In the genomic region with DNA sequence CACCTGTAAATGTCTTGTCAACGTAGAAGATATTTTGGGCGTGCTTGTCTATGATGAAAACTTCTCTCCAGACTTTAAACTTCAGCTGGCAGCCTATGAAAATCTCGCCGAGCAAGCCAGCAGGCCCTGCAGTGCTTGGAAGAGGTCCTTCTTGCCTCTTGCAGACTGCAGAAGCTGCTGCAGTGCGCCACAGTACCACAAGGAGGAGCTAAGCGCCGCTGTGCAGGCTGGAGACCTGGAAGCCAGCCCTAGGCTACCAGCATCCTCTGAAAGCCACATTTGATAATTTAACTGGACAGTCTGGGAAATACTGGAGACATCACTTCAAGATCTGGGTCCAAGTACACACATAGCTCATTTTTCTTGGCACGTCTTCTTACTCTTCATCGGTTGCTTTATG, we compare ENCODE assay signal across 8 mouse cellular contexts. TPM values are rescaled to one million over a fixed set of nuclear protein-coding genes. Genes with fewer than 3 reads are reported as not detected.
DNase-seq lines count a peak whose midpoint lies in the region; ATAC-seq lines count a peak whose summit lies in the region.

No protein-coding gene starts in this region.

- H3K27ac ChIP-seq in kidney, embryonic 15.5 days = no peak overlapping the region
- H3K27ac ChIP-seq in liver, embryonic 11.5 days (ENCODE audit: low read depth, low read length) = no peak overlapping the region
- H3K27ac ChIP-seq in neural tube, embryonic 11.5 days (ENCODE audit: low read depth, low read length) = no peak overlapping the region

- H3K9me3 ChIP-seq in kidney, embryonic 15.5 days (replicated peaks) = no peaks in the 10 kb centered on the region
- H3K9me3 ChIP-seq in liver, embryonic 11.5 days (ENCODE audit: control insufficient read depth, low read length) = no peaks in the 10 kb centered on the region
- no peaks in the 10 kb centered on the region for H3K9me3 ChIP-seq in neural tube, embryonic 11.5 days (ENCODE audit: control insufficient read depth, low read length)

- ATAC-seq in granulocyte monocyte progenitor cell, adult 5-6 weeks (replicated peaks; ENCODE audit: poor library complexity, severe bottlenecking) = peak; percentile 98
- ATAC-seq in kidney, embryonic 15.5 days (replicated peaks; ENCODE audit: low FRiP score) = peak; percentile 81
- ATAC-seq in liver, embryonic 11.5 days (replicated peaks; ENCODE audit: low FRiP score) = 0 out of 2 replicates have a peak, but pooled peaks have one; percentile 56
- no peak for ATAC-seq in neural tube, embryonic 11.5 days (ENCODE audit: insufficient read depth, low FRiP score, low TSS enrichment)

- H3K9ac ChIP-seq in kidney, embryonic 15.5 days = no peak overlapping the region
- no peak overlapping the region for H3K9ac ChIP-seq in liver, embryonic 11.5 days (ENCODE audit: low read depth, low read length)
- H3K9ac ChIP-seq in neural tube, embryonic 11.5 days (ENCODE audit: low read length) = no peak overlapping the region

- WGBS in kidney, embryonic 15.5 days = 15% methylated on average over 9 of the region's 9 CpGs
- WGBS in liver, embryonic 11.5 days = 15% methylated on average over 9 of the region's 9 CpGs
- 19% methylated on average over 9 of the region's 9 CpGs for WGBS in neural tube, embryonic 11.5 days

- H3K4me3 ChIP-seq in kidney, embryonic 15.5 days (replicated peaks) = no peak overlapping the region
- H3K4me3 ChIP-seq in liver, embryonic 11.5 days (ENCODE audit: low read depth, low read length) = no peak overlapping the region
- no peak overlapping the region for H3K4me3 ChIP-seq in neural tube, embryonic 11.5 days (ENCODE audit: low read depth, low read length)

- H3K4me1 ChIP-seq in kidney, embryonic 15.5 days = no peaks in the 10 kb centered on the region
- H3K4me1 ChIP-seq in liver, embryonic 11.5 days (replicated peaks; ENCODE audit: control insufficient read depth, insufficient read depth, low read length) = 0 out of 2 replicates have a peak, but pooled peaks cover 3% of the 10 kb centered on the region
- H3K4me1 ChIP-seq in neural tube, embryonic 11.5 days (ENCODE audit: control insufficient read depth, insufficient read depth, low read length) = no peaks in the 10 kb centered on the region

- no peaks in the 10 kb centered on the region for H3K27me3 ChIP-seq in kidney, embryonic 15.5 days
- no peaks in the 10 kb centered on the region for H3K27me3 ChIP-seq in liver, embryonic 11.5 days (replicated peaks; ENCODE audit: control insufficient read depth, insufficient read depth, low read length)
- no peaks in the 10 kb centered on the region for H3K27me3 ChIP-seq in neural tube, embryonic 11.5 days (ENCODE audit: control insufficient read depth, insufficient read depth, low read length)

- no peak overlapping the region for H3K4me2 ChIP-seq in kidney, embryonic 15.5 days
- H3K4me2 ChIP-seq in liver, embryonic 11.5 days = no peak overlapping the region
- H3K4me2 ChIP-seq in neural tube, embryonic 11.5 days (ENCODE audit: low read depth) = no peak overlapping the region

- no peaks in the 10 kb centered on the region for H3K36me3 ChIP-seq in kidney, embryonic 15.5 days
- H3K36me3 ChIP-seq in liver, embryonic 11.5 days (ENCODE audit: control insufficient read depth, insufficient read depth, low read length) = no peaks in the 10 kb centered on the region
- no peaks in the 10 kb centered on the region for H3K36me3 ChIP-seq in neural tube, embryonic 11.5 days (ENCODE audit: control insufficient read depth, insufficient read depth, low read length)

- peak; percentile 85 to 86 for DNase-seq in B cell, adult 2 months
- peak; percentile 94 for DNase-seq in adrenal gland, postnatal 10 days
- peak; percentile 70 for DNase-seq in embryo, embryonic 9.5 days (ENCODE audit: extremely low spot score)
- DNase-seq in liver, embryonic 11.5 days (ENCODE audit: low spot score) = peak; percentile 50
- DNase-seq in neural tube, embryonic 11.5 days (ENCODE audit: low spot score) = peak; percentile 84
- peak; percentile 49 for DNase-seq in telencephalon, adult 2 months (ENCODE audit: low read depth, low spot score)

RNA-seq across cellular contexts. Expression of a gene that starts 10.0 kb away (rescaled TPM):
- 100 to 1,000 TPM; 101 to 103 TPM for total RNA-seq in adrenal gland, postnatal 10 days (2021)
- 96.8 and 113 TPM in 2 replicates for total RNA-seq in granulocyte monocyte progenitor cell, adult 5-6 weeks (2014; fragmentation: Nextera tagmentation)
- total RNA-seq in granulocyte monocyte progenitor cell, adult 5-6 weeks (2017) = 59.2 and 91.6 TPM in 2 replicates
- 78.9 and 79.7 TPM in 2 replicates for polyA plus RNA-seq in kidney, embryonic 15.5 days (2015; fragmentation: Nextera tagmentation; extraction: Ambion mirVana)
- polyA plus RNA-seq in liver, embryonic 11.5 days (2014; fragmentation: Nextera tagmentation; extraction: Ambion mirVana) = 64.1 and 81.5 TPM in 2 replicates
- 85.7 and 90.9 TPM in 2 replicates for polyA plus RNA-seq in neural tube, embryonic 11.5 days (2014; fragmentation: Nextera tagmentation; extraction: Ambion mirVana)

RNA-seq across cellular contexts. Expression of a gene that starts 55.5 kb away (rescaled TPM):
- 10 to 100 TPM; 55.7 to 56.7 TPM for total RNA-seq in adrenal gland, postnatal 10 days (2021)
- total RNA-seq in granulocyte monocyte progenitor cell, adult 5-6 weeks (2014; fragmentation: Nextera tagmentation) = 70.0 and 110 TPM in 2 replicates
- total RNA-seq in granulocyte monocyte progenitor cell, adult 5-6 weeks (2017) = 53.6 and 60.7 TPM in 2 replicates
- 25.1 TPM in 2 replicates for polyA plus RNA-seq in kidney, embryonic 15.5 days (2015; fragmentation: Nextera tagmentation; extraction: Ambion mirVana)
- polyA plus RNA-seq in liver, embryonic 11.5 days (2014; fragmentation: Nextera tagmentation; extraction: Ambion mirVana) = 25.0 and 30.6 TPM in 2 replicates
- 23.6 and 24.4 TPM in 2 replicates for polyA plus RNA-seq in neural tube, embryonic 11.5 days (2014; fragmentation: Nextera tagmentation; extraction: Ambion mirVana)
